7 mouse cellular contexts compared by ENCODE assay signal in the genomic region with DNA sequence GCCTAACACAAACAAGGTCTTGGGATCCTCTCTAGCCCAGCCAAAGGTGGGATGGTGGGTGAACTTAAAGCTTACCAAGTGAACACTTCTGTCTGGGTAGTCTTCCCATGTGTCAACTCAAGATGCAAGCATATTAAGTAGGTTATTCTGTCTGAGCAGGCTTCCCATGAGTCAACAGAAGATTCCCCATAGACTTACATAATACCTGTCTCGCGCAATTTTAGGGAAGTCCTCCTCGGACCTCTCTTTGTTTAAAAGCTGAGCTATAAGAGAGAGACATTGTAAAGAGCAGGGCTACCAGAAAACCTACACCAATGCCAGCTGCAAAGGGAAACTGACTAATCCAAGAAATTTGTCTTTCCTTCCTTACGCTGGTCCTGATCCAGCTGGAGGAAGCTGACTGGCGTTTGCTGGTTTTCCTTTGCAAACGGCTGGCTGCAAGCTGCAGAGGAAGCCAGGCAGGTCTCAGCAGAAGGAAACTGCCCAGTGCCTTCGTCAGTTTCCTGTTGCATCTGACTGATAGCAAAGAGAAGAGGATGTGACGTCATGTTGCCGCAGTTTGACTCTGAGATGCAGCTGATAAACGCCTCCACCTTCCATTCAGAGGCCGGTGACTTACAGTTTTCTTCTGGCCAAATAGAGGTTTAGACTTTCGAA. TPM values are rescaled to one million over a fixed set of nuclear protein-coding genes. Genes with fewer than 3 reads are reported as not detected.
A peak's percentile ranks its signal among the peaks of the same experiment; 100 is the strongest.
DNase-seq lines count a peak whose midpoint lies in the region; ATAC-seq and TF ChIP-seq lines count a peak whose summit lies in the region.

No protein-coding gene starts in this region.

- peak overlapping the region; percentile 46; the same call in 1 of the 2 replicates for H3K4me3 ChIP-seq in G1E (ENCODE audit: low read depth, low read length)
- no peak overlapping the region for H3K4me3 ChIP-seq in embryonic fibroblast, embryonic 13.5 days (ENCODE audit: insufficient read depth, low read length)
- H3K4me3 ChIP-seq in liver, embryonic 12.5 days, result peak overlapping the region; percentile 45

- peak; percentile 4 for DNase-seq in A20 (ENCODE audit: low read depth, low spot score)
- DNase-seq in G1E (ENCODE audit: low spot score), result peak; percentile 52
- peak; percentile 68 for DNase-seq in heart, postnatal 4 days
- peak; percentile 79 for DNase-seq in skeletal muscle tissue, adult 2 months (ENCODE audit: low read depth, low spot score)
- DNase-seq in urinary bladder, adult 2 months (ENCODE audit: low spot score), result no peak

- peak overlapping the region; percentile 30; the same call in 1 of the 2 replicates for H3K27ac ChIP-seq in embryonic fibroblast, embryonic 13.5 days (ENCODE audit: insufficient read depth, low read length)
- peak overlapping the region; percentile 75 for H3K27ac ChIP-seq in liver, embryonic 12.5 days

- peaks cover 4% of the 10 kb centered on the region for H3K36me3 ChIP-seq in G1E (replicated peaks)
- no peaks in the 10 kb centered on the region for H3K36me3 ChIP-seq in liver, embryonic 12.5 days

- ATAC-seq in G1E (ENCODE audit: extremely low read depth, insufficient number of reproducible peaks, low FRiP score, poor library complexity, severe bottlenecking), result peak; percentile 96
- peak; percentile 71 for ATAC-seq in liver, embryonic 12.5 days

- H3K4me2 ChIP-seq in liver, embryonic 12.5 days, result peak overlapping the region; percentile 69

- peak overlapping the region; percentile 58 for H3K9ac ChIP-seq in liver, embryonic 12.5 days

- no peak for TF ChIP-seq CTCF in G1E (IDR thresholded peaks at IDR 0.05; ENCODE audit: low read depth, low read length)
- TF ChIP-seq CTCF in embryonic fibroblast, embryonic 13.5 days (IDR thresholded peaks at IDR 0.05; ENCODE audit: borderline replicate concordance, insufficient read depth, low read length), result no peak

- peaks cover 45% of the 10 kb centered on the region for H3K4me1 ChIP-seq in G1E (ENCODE audit: insufficient read depth, low read depth, low read length)
- peaks cover 3% of the 10 kb centered on the region; the same call in 1 of the 2 replicates for H3K4me1 ChIP-seq in embryonic fibroblast, embryonic 13.5 days (ENCODE audit: control insufficient read depth, insufficient read depth, low read length)
- H3K4me1 ChIP-seq in liver, embryonic 12.5 days, result peaks cover 57% of the 10 kb centered on the region

- H3K9me3 ChIP-seq in G1E (replicated peaks), result no peaks in the 10 kb centered on the region; the same call in 1 of the 2 replicates
- H3K9me3 ChIP-seq in liver, embryonic 12.5 days (replicated peaks), result no peaks in the 10 kb centered on the region

- WGBS in liver, embryonic 12.5 days (ENCODE audit: insufficient replicate concordance), result 13% methylated on average over 12 of the region's 12 CpGs

- TF ChIP-seq POLR2A in embryonic fibroblast, embryonic 13.5 days (IDR thresholded peaks at IDR 0.05; ENCODE audit: low read depth, low read length), result no peak

- H3K27me3 ChIP-seq in G1E (ENCODE audit: insufficient read depth, low read length), result no peaks in the 10 kb centered on the region
- H3K27me3 ChIP-seq in liver, embryonic 12.5 days (replicated peaks), result no peaks in the 10 kb centered on the region

RNA-seq across cellular contexts. Expression of a gene that starts 36.6 kb away (rescaled TPM):
- total RNA-seq in G1E (2014; fragmentation: Nextera tagmentation), result 123 and 138 TPM in 2 replicates
- 91.0 and 95.6 TPM in 2 replicates for total RNA-seq in G1E (2017)
- polyA plus RNA-seq in G1E (2012), result 4.9 and 6.5 TPM in 2 replicates
- polyA plus RNA-seq in embryonic fibroblast, embryonic 13.5 days (2011; ENCODE audit: insufficient read length, low read depth, missing spikeins), result 35.1 and 42.2 TPM in 2 replicates
- 10 to 100 TPM; 37.5 to 38.0 TPM for total RNA-seq in heart, postnatal 4 days (2021)
- polyA plus RNA-seq in liver, embryonic 12.5 days (2016; fragmentation: Nextera tagmentation; extraction: Ambion mirVana), result 22.3 and 23.0 TPM in 2 replicates
- 27.2 and 27.6 TPM in 2 replicates for polyA plus RNA-seq in urinary bladder, adult 2 months (2012; rRNA removed)

RNA-seq across cellular contexts. Expression of a gene that starts 42.7 kb away (rescaled TPM):
- 15.9 and 16.2 TPM in 2 replicates for total RNA-seq in G1E (2014; fragmentation: Nextera tagmentation)
- 3.9 and 5.1 TPM in 2 replicates for total RNA-seq in G1E (2017)
- polyA plus RNA-seq in G1E (2012), result 1.9 and 2.1 TPM in 2 replicates
- polyA plus RNA-seq in embryonic fibroblast, embryonic 13.5 days (2011; ENCODE audit: insufficient read length, low read depth, missing spikeins), result 0.20 and 0.23 TPM in 2 replicates
- under 1 TPM; 0.45 to 0.79 TPM for total RNA-seq in heart, postnatal 4 days (2021)
- polyA plus RNA-seq in liver, embryonic 12.5 days (2016; fragmentation: Nextera tagmentation; extraction: Ambion mirVana), result 0.12 TPM in 1 of 2 replicates, not detected in the other
- 0.01 and 0.18 TPM in 2 replicates for polyA plus RNA-seq in urinary bladder, adult 2 months (2012; rRNA removed)
